Mouse (Mus musculus) heart, embryonic 13.5 days (tissue): ENCODE measurements at regions not wholly inside any gene's neighbourhood (a gene's known extent, or its start where the extent isn't known, plus 50 kb on each side); places are given as distances from the start of the nearest gene placed in this dataset.
A peak's percentile ranks its signal among the peaks of the same experiment; 100 is the strongest.

Experiments
- ATAC-seq: fragments of 200-750 bp; cut with Nextera tagmentation; 2 replicates; pipeline ENCODE4 v1.8.0; 2017; ENCODE audit warnings: moderate TSS enrichment; ENCODE audit not compliant: insufficient number of reproducible peaks, low FRiP score, low TSS enrichment; ENCODE audit errors: extremely low read depth
- H3K27ac ChIP-seq: fragments of 300-500 bp; sonication (generic); replicated peaks from 2 replicates; pipeline ENCODE4 v1.5.1; 2015; ENCODE audit warnings: moderate library complexity, mild to moderate bottlenecking, inconsistent platforms
- H3K27me3 ChIP-seq: fragments of 300-500 bp; sonication (generic); replicated peaks from 2 replicates; pipeline ENCODE4 v1.6.1; 2015; ENCODE audit warnings: mild to moderate bottlenecking, inconsistent platforms
- H3K36me3 ChIP-seq: fragments of 300-500 bp; sonication (generic); 2 replicates; pipeline ENCODE4 v1.6.1; 2015; ENCODE audit warnings: mild to moderate bottlenecking, inconsistent platforms
- H3K4me1 ChIP-seq: fragments of 300-500 bp; sonication (generic); 2 replicates; pipeline ENCODE4 v1.6.1; 2015; ENCODE audit warnings: inconsistent platforms
- H3K4me2 ChIP-seq: fragments of 300-500 bp; sonication (generic); 2 replicates; pipeline ENCODE4 v1.6.1; 2015; ENCODE audit warnings: inconsistent platforms, mild to moderate bottlenecking, moderate library complexity
- H3K4me3 ChIP-seq: fragments of 300-500 bp; sonication (generic); 2 replicates; pipeline ENCODE4 v1.5.1; 2015; ENCODE audit warnings: moderate library complexity, mild to moderate bottlenecking, inconsistent platforms
- H3K9ac ChIP-seq: fragments of 300-500 bp; sonication (generic); 2 replicates; pipeline ENCODE4 v1.6.1; 2015; ENCODE audit warnings: inconsistent platforms, mild to moderate bottlenecking, moderate library complexity
- H3K9me3 ChIP-seq: fragments of 300-500 bp; sonication (generic); 2 replicates; pipeline ENCODE4 v1.6.1; 2016; ENCODE audit warnings: inconsistent platforms
- WGBS: fragments of 180-500 bp; shearing (Covaris S2); methylation state at CpG from one replicate; pipeline ENCODE4 v1.1.7; 2015; ENCODE audit warnings: mixed read lengths; 5-methylcytosine and 5-hydroxymethylcytosine counted together

DNA sequence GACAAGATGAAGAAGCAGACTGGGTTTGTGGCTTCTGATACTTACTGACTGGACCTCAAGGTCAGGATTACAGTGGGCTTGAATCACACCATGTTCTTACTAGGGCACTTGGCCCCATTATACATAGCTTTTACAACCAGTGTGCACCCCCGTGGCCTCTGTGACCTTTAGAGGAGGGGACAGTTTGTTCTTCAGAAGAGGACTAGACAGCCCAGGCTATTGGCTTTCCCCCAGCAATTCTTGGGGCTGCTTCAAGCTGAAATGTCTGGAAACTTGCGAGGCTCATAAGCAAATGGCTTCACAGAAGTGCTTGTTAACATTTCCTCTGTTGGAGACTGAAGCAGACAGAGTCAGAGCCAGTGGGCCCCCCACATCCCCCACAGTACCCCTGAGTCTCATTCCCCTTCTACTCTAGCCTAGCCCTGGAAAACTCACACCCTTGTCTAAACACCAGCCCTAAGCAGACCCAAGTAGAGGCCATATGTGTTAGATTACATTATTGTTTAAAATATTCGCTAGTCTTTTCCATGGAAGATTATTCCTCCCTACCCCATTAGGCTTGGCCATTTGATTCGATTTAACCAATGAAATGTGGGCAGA is 439.6 kb upstream of the Zmiz1 start:
- H3K9me3 ChIP-seq: no peaks in the 10 kb centered on the region
- 69% methylated on average over 4 of the region's 4 CpGs for WGBS
- no peaks in the 10 kb centered on the region for H3K36me3 ChIP-seq
- H3K4me2 ChIP-seq: no peak overlapping the region
- no peaks in the 10 kb centered on the region for H3K27me3 ChIP-seq
- no peak for ATAC-seq
- peaks cover 43% of the 10 kb centered on the region for H3K4me1 ChIP-seq
- H3K9ac ChIP-seq: no peak overlapping the region
- no peak overlapping the region for H3K4me3 ChIP-seq
- H3K27ac ChIP-seq: no peak overlapping the region

DNA sequence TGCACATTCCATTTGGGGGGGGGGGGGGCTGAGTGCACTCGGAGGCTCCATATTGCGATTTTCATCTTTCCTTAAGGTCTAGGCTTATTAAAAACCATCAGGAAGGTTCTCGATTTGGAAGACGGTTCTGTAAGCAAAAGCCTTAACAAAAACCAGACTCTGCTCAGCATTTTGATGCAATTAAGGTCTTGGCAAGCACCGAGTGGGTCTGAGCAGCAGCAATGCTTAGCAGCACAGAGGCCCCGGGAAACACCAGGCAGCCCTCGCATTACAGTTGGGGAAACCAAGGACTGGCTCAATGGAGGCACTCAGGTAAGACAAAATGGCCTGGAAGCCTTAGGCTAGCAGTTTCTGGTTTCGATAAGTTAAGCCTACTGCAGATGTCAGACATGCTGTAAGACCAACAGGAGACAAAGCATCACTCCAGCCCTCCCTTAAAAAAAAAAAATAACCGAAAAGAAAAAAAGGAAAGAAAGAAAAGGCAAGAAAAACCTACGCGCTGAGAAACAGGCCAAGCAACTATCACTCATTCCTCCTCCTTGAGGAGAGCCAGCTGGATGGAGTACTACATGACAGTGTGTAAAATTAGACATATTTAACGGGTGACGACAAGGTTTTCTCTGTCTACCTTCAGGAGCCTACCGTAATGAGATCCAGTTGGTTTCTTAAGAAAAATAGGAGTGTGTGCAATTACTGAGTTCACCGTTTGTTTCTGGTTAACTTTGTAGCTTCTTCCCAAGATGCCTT is 436.3 kb upstream of the Zmiz1 start:
- 77% methylated on average over 15 of the region's 15 CpGs for whole genome bisulfite sequencing
- Histone ChIP-seq H3K27me3 (no peaks in the 10 kb centered on the region), H3K4me3 (no peak overlapping the region), H3K27ac (0 out of 2 replicates have a peak overlapping the region, but pooled peaks have one; percentile 45), H3K36me3 (no peaks in the 10 kb centered on the region), H3K9me3 (no peaks in the 10 kb centered on the region), H3K4me2 (no peak overlapping the region), H3K9ac (no peak overlapping the region), H3K4me1 (peaks cover 13% of the 10 kb centered on the region)
- no peak for ATAC-seq

DNA sequence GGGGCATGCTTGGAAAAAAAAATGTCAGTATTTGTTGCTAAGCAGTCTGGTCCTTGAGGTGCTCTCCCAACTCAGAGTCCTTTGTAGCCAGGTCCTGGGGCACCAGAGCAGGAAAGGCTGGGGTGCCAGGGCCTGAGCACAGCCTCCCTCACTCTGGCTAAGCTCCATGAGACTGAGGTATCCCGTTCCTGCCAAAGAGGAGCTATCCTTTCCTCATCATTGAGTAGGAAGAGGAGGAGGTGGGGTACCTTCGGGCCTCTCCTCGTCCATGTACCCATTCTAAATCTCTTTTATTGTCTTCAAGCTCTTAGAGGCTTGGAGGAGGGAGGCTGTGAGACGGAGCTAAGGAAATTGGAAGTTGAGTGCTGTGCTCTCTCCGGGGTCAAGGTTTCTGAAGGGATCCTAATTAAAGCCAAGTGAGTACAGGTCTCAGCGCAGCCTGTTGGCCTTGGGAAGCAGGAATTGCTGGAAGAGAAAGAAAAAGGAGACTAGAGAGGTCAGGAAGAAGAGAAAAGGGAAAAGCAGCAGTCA is 435.6 kb upstream of the Zmiz1 start:
- Histone ChIP-seq H3K4me3 (no peak overlapping the region), H3K9ac (no peak overlapping the region), H3K9me3 (no peaks in the 10 kb centered on the region), H3K36me3 (no peaks in the 10 kb centered on the region), H3K27ac (0 out of 2 replicates have a peak overlapping the region, but pooled peaks have one; percentile 32), H3K27me3 (no peaks in the 10 kb centered on the region; the same call in 1 of the 2 replicates), H3K4me1 (peaks cover 13% of the 10 kb centered on the region), H3K4me2 (no peak overlapping the region)
- 64% methylated on average over 6 of the region's 6 CpGs for WGBS
- ATAC-seq: no peak

DNA sequence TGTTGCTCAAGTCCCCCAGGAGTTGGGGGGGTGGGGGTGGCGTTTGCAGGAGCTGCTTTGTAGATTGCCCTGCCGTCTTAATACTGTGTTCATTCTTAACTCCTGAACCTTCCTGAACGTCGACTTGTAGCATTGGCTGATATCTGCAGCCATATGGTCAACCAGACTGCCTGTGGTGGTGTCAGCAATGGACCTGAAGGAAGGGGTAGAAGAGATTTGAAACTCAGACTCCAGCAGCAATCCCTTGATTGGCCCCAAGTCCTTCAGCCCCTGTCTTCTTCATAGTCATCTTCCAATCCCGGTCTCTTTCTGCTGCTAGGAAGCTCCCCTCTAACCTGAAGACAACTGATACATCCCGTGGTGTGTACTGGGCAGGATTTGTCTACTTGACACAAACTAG is 433.9 kb upstream of the Zmiz1 start:
- H3K27ac ChIP-seq: no peak overlapping the region
- peaks cover 8% of the 10 kb centered on the region for H3K4me1 ChIP-seq
- H3K4me3 ChIP-seq: no peak overlapping the region
- no peaks in the 10 kb centered on the region for H3K36me3 ChIP-seq
- WGBS: 69% methylated on average over 6 of the region's 6 CpGs
- ATAC-seq: no peak
- H3K27me3 ChIP-seq: no peaks in the 10 kb centered on the region; the same call in 1 of the 2 replicates
- H3K4me2 ChIP-seq: no peak overlapping the region
- H3K9ac ChIP-seq: no peak overlapping the region
- no peaks in the 10 kb centered on the region for H3K9me3 ChIP-seq

DNA sequence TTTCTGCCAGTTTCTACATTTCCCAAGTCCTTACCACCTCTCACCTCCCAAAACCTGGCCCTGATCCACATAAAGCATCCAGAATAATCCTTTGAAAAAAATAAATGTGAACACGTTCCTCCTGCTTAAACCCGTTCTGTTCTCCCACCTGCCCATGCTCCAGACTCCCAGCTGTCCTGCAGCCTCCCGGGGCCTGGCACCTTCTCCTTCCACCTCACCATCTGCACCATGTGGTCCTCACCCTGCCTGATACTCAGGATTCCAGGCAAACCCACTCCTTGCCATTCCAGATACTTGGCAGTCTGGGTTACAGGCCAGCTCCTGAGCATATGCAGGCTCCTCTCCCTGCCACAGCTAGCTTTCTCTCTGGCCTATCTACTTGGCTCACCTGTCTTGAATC is 431.9 kb upstream of the Zmiz1 start:
- 75% methylated on average over 3 of the region's 3 CpGs for whole genome bisulfite sequencing
- Histone ChIP-seq H3K9ac (no peak overlapping the region), H3K9me3 (no peaks in the 10 kb centered on the region), H3K27me3 (no peaks in the 10 kb centered on the region; the same call in 1 of the 2 replicates), H3K36me3 (no peaks in the 10 kb centered on the region), H3K4me3 (no peak overlapping the region), H3K27ac (no peak overlapping the region), H3K4me2 (no peak overlapping the region), H3K4me1 (peaks cover 8% of the 10 kb centered on the region)
- ATAC-seq: no peak

DNA sequence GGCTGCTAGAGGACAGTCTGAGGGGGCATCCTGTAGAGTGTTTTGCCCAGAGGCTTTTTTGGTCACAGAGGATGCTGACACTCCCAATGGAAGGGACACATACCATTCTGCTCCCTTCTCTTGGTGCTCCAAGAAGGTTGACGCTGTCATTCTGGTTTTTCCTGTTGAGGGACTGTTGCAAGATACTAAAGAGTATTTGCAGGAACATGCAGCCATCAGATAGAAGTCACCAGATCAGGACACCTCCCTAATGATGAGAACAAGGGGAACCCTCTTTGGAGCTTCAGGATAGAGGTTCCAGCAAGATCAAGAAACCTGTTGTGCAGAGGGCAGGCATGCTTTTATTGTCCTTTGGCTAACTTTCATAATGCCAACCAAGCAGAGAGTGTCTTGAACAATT is 431.1 kb upstream of the Zmiz1 start:
- Histone ChIP-seq H3K9me3 (no peaks in the 10 kb centered on the region), H3K9ac (no peak overlapping the region), H3K4me1 (peaks cover 8% of the 10 kb centered on the region), H3K27me3 (no peaks in the 10 kb centered on the region; the same call in 1 of the 2 replicates), H3K36me3 (no peaks in the 10 kb centered on the region), H3K4me2 (no peak overlapping the region), H3K4me3 (no peak overlapping the region), H3K27ac (no peak overlapping the region)
- WGBS: 63% methylated on average over 1 of the region's 1 CpGs
- no peak for ATAC-seq

DNA sequence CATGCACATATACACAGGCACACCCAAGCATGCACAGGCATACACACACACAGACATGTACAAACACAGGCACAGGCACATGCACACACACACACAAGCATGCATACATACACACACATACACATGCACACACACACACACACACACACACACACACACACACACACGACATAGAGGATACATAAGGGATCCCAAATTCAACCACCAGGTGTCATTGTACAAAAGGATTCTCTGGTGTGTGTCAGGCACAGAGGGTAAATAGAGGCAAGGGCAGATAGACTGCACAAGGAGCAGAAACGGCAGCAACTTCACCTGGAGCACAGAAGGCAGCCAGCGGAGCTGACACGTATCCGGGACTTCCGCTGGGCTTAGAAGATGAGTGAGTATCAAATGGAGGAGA is 428.1 kb upstream of the Zmiz1 start:
- no peak overlapping the region for H3K4me3 ChIP-seq
- H3K36me3 ChIP-seq: no peaks in the 10 kb centered on the region
- no peaks in the 10 kb centered on the region; the same call in 1 of the 2 replicates for H3K27me3 ChIP-seq
- no peak overlapping the region for H3K27ac ChIP-seq
- no peaks in the 10 kb centered on the region for H3K4me1 ChIP-seq
- no peaks in the 10 kb centered on the region for H3K9me3 ChIP-seq
- no peak overlapping the region for H3K9ac ChIP-seq
- 81% methylated on average over 6 of the region's 6 CpGs for WGBS
- ATAC-seq: no peak
- H3K4me2 ChIP-seq: no peak overlapping the region

DNA sequence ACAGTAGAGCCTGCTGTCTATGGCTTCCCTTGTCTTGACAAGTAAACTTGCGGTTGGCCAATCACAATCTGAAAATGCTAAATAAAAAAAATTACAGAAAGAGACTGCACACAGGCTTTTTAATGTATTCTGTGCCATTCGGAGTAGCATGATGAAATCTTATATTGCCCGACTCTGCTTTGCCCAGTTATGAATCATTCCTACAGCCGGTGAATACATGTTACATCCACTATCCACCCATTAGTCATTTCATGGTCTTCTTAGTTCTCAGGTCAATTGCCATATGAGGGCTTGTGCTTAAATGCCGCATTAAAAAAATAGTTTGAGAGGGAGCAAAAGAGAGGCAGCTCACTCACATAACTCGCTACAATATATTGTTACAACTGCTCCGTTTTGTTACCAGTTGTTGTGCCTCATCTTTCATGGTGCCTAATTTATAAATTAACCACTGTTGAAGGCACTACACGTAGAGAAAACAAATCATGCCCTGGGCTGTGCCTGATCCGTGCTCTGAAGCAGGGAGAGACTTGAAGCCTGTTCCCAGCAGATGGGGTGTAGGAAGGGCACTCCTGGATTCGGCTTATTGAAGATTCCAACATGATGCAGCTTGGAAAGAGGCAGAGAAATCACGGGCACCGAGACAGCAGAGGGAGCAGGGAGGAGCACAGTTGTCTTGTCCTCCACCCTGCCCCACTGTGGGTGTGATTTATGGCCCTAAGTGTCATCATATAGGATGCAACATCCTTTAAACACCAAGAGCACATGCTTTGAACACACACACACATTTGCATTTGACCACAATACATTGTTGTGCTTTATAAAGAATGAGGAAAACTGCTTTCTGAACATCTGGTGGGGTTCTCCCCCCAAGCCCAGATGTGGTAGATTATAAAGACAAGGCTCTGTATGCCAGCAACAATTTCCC is 427.0 kb upstream of the Zmiz1 start:
- Histone ChIP-seq H3K27ac (no peak overlapping the region), H3K9ac (no peak overlapping the region), H3K4me3 (no peak overlapping the region), H3K4me1 (no peaks in the 10 kb centered on the region), H3K9me3 (no peaks in the 10 kb centered on the region), H3K36me3 (no peaks in the 10 kb centered on the region), H3K27me3 (no peaks in the 10 kb centered on the region; the same call in 1 of the 2 replicates), H3K4me2 (no peak overlapping the region)
- WGBS: 80% methylated on average over 12 of the region's 12 CpGs
- no peak for ATAC-seq

DNA sequence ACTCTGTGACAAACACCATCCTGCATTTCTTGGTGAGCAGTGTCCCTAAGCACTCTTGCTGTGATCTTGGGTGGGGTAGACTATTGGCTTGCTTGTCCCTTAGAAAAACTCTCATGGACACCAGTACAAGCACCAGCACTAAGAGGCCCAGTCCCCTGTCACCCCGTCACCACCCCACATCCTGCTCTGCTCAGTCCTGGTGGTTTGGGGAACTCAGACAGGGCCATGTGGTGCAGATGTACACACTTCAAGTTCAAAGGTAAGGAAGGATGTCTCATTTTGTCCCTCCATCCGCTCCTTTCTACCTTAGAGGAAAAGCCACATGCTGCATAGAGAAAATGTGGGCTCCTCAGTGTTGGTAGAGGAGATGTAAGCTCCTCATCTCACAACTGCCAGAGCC is 426.1 kb upstream of the Zmiz1 start:
- Histone ChIP-seq H3K36me3 (no peaks in the 10 kb centered on the region), H3K4me3 (no peak overlapping the region), H3K4me1 (no peaks in the 10 kb centered on the region), H3K27me3 (no peaks in the 10 kb centered on the region; the same call in 1 of the 2 replicates), H3K4me2 (no peak overlapping the region), H3K27ac (no peak overlapping the region), H3K9me3 (no peaks in the 10 kb centered on the region), H3K9ac (no peak overlapping the region)
- 79% methylated on average over 2 of the region's 2 CpGs for WGBS
- ATAC-seq: no peak

DNA sequence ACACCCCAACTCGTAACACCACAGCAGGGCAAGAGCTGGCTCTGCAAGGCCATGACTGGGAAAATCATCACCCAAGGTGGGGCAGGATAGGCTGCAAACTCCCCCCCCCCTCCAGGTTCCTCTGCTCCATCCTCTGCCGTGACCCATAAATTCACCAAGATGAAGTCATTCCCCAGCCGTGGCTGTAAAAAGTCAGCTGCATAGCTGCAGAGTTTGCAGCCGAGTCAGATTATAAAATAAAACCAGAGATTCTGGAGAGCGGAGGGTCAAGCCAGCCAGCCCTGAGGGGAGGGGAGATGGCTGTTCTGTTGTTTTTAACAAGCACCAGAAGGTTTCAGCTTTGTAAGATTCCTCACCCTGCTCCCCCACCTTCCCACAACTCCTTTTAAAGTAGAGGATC is 416.7 kb upstream of the Zmiz1 start:
- Histone ChIP-seq H3K36me3 (no peaks in the 10 kb centered on the region), H3K9ac (peak overlapping the region; percentile 33; the same call in 1 of the 2 replicates), H3K4me1 (peaks cover 36% of the 10 kb centered on the region), H3K4me3 (no peak overlapping the region), H3K9me3 (no peaks in the 10 kb centered on the region), H3K27me3 (no peaks in the 10 kb centered on the region), H3K4me2 (no peak overlapping the region), H3K27ac (peak overlapping the region; percentile 56)
- 48% methylated on average over 5 of the region's 5 CpGs for WGBS
- ATAC-seq: no peak

DNA sequence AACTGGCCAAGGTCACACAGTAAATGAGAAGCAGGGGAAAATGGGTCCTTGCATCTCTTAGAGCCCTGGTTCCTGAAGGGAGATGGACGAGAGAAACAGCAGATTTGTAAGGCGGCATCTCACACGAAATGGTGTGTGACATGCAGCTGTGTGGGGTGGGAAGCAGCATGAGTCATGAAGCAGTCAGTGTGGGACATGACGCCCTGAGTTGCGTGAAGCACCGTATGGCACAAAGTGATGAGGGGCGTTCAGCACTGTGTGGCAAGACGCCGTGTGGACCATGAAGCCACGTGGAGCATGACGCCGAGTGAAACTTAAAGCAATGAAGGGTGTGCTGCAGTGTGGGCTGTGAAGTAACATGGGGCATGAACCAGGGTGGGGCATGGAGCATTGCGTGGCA is 414.9 kb upstream of the Zmiz1 start:
- peaks cover 36% of the 10 kb centered on the region for H3K4me1 ChIP-seq
- no peak overlapping the region for H3K4me3 ChIP-seq
- no peaks in the 10 kb centered on the region for H3K27me3 ChIP-seq
- no peaks in the 10 kb centered on the region for H3K36me3 ChIP-seq
- H3K4me2 ChIP-seq: no peak overlapping the region
- H3K27ac ChIP-seq: no peak overlapping the region
- 88% methylated on average over 13 of the region's 13 CpGs for WGBS
- H3K9me3 ChIP-seq: no peaks in the 10 kb centered on the region
- H3K9ac ChIP-seq: no peak overlapping the region
- ATAC-seq: no peak
